Mouse (Mus musculus) urinary bladder, postnatal 10 days (tissue): ENCODE measurements around the gene Kmt2e.
A peak's percentile ranks its signal among the peaks of the same experiment; 100 is the strongest.

Experiments
- DNase-seq: peaks from one replicate; pipeline ENCODE4 v3.0.0; 2022; ENCODE audit warnings: low spot score

Kmt2e gene

GRCm38 (mm10) chr5:23433720-23434597 lies at the start of gene Kmt2e:
Gene Kmt2e, plus strand, starts transcription at chr5:23434441.
- DNase-seq: peak; percentile 73

DNA sequence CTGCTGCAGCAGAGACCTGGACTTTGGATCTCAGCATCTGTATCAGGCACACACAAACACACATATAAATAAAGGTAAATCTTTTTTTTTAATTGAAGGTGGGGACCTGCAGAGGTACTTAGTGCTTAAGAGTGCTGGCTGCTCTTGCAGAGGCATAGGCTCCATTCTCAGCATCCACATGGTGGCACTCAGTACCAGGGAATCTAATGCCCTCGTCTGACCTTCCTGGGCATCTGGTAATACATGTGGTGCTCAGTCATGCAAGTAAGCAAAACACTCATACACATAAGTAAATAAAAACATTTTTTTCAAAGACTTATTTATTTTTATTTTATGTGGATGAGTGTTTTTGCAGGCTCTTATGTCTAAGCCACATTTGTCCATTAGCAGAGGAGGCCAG lies 49.1 kb upstream of the Kmt2e start:
- no peak for DNase-seq

- DNase-seq: no peak
These were observed 48.5 kb upstream of the Kmt2e start for GRCm38 (mm10) chr5:23385763-23386217.

- DNase-seq: no peak
These were observed 47.5 kb upstream of the Kmt2e start for GRCm38 (mm10) chr5:23386562-23387312.

DNA sequence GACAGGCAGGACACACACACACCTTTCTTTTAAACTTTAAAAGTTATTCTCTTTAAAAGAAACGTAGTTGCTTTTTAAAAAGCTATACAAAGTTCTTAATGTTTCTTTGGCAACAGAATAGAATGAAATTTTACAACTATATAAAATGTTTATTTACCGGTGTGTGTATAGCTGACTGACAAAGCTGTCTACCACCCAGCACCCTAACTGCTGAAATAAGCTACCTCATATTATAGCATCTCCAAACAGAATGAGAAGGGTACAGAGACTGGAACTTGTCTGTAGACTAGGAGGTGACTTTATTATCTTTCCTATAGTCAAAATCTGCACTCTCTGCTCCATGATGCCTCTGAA lies 47.0 kb upstream of the Kmt2e start:
- DNase-seq: no peak

GRCm38 (mm10) chr5:23388091-23388490 lies 46.1 kb upstream of the Kmt2e start:
- DNase-seq: no peak

DNA sequence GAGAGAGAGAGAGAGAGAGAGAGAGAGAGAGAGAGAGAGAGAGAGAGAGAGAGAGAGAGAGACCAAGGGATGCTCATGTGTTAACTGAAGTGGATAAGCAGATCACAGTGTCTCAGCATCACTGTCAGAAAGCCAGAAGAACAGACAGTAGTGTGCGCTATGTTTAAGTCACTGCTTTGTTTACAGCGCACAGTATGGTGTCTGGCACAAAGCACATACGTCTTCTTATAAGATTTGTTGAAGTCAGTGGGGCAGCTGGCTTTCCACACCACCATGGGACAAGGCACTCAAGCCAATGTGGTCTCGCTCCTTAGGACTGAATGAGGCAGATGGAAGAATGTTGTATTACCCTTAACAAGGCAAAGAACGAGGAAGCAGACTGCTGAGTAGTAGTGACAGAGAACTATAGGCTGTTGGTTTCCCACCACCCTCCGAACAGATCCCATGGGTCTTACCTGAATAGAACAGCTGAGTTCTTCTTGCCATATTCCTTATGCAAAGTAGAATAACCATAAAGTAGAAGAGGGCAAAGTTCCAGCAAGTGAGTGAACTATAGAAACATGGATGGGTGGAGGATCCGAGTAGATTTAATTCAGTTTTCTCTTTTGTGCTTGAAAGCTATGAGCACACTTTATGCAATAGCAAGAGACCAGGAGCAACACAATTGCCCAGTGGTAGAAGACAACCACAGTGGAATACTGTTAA lies 44.5 kb upstream of the Kmt2e start:
- no peak for DNase-seq

DNA sequence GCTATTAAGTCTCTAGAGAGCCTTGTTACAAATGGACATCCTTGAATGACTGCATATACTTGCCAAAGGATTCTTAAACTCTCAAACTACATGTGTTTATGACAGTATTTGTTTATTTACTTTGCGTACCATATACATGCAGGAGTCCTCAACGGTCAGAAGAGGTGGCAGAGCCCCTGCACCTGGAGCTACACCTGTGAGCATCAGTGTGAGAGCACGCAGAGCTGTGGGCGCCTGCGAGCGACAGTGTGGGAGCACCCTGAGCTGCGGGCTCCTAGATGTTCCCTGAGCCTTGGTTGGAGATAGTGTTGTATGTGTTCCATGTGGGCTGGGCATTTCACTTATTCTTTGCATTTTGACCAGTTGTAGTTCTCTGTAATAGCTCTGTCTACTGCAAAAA lies 42.5 kb upstream of the Kmt2e start:
- DNase-seq: no peak

- no peak for DNase-seq
These were observed 40.4 kb upstream of the Kmt2e start for GRCm38 (mm10) chr5:23393870-23394269.

GRCm38 (mm10) chr5:23394366-23395145 lies 39.7 kb upstream of the Kmt2e start:
- no peak for DNase-seq

DNA sequence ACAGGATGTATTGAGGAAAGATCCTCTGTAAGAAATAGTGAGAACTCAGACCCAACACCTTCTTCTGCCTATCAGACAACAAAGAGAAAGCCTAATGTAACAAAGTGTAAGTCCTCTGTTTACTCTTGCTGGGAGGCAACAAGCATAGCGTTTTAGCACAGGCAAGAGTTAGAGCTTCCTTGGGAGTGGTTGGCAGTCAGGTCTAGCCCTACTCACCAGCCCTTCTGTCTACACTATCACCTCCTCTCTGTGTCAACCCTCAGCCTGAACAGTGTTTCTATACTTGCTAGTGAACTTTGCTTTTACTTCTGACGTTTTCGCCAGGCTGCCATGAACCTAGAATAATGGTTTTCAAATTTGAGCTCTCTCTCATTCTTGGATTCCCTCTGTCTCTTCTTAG lies 38.5 kb upstream of the Kmt2e start:
- no peak for DNase-seq

GRCm38 (mm10) chr5:23396756-23397155 lies 37.5 kb upstream of the Kmt2e start:
- DNase-seq: no peak

DNA sequence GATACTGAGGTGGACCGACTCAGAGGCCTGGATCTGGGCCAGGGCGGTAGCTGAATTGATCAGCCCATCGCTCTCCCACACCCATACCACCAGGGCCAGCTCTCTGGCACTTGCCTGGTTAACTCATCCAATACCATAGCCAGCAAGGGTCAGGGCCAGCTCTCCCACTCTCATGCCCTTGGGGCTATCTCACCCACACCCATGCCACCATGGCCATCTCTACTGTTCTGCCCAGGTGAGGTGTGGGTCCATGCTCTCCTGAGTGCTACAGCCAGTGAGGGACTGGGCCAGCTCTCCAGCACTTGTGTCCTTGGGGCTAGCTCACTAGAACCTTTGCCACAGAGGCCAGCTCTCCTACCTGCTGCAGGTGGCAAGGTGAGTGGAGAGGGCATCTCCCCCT lies 34.1 kb upstream of the Kmt2e start:
- no peak for DNase-seq

GRCm38 (mm10) chr5:23400868-23401267 lies 33.4 kb upstream of the Kmt2e start:
- no peak for DNase-seq

DNA sequence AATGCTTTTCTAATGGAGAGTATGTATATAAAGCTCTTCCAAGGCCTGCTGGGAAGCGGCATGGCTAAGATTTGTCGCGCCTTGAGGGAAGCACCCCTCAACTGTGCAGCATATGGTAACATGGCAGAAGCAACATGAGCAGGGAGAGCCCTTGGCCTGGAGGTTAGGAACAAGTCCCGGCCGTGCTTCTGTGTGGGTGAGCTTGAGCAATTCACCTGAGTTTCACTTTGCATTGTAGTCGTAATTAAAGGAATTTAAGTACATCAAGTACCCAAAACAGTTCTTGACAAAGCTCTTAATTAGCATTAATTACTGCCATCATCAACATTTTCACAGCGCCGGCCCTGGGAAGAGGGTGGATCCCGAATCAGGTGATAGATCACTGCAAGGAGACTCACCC lies 32.9 kb upstream of the Kmt2e start:
- no peak for DNase-seq

DNA sequence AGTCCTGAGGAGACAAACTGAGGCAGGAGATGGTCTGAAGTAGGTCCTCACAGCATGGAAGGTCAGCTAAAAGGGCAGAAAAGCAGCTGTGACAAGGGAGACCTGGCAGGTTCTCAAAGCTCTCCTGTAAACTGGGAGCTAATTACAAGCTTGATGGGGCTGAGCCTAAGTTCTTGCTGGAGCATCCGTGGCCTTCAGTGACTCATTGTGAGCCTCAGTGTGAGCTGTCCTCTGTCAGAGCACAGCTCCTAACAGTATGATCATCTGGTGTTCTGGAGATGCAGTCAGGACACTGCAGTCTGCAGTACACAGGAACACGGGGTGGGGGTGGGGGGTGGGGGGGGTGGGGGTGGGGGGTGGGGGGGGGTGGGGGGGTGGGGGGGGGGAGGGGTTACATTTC lies 32.2 kb upstream of the Kmt2e start:
- no peak for DNase-seq

DNA sequence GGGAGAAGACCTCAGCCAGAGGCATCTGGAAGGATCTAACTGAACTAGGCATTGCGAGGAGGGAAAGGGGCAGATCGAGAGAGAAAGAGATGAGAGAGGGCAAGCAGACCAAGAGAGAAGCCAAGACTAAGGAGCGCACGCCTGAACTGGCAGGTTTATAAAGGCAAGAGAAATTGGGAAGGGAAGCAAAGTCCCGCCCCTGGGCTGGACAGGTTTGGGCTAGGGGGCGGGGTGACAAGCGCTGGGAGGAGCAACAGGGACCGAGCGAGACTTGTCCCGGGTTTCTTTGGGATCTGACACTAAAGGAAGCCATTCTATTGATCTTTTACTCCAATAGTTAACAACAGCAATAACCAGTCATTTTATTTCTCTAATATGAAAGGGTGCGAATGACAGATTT lies 31.1 kb upstream of the Kmt2e start:
- no peak for DNase-seq

DNA sequence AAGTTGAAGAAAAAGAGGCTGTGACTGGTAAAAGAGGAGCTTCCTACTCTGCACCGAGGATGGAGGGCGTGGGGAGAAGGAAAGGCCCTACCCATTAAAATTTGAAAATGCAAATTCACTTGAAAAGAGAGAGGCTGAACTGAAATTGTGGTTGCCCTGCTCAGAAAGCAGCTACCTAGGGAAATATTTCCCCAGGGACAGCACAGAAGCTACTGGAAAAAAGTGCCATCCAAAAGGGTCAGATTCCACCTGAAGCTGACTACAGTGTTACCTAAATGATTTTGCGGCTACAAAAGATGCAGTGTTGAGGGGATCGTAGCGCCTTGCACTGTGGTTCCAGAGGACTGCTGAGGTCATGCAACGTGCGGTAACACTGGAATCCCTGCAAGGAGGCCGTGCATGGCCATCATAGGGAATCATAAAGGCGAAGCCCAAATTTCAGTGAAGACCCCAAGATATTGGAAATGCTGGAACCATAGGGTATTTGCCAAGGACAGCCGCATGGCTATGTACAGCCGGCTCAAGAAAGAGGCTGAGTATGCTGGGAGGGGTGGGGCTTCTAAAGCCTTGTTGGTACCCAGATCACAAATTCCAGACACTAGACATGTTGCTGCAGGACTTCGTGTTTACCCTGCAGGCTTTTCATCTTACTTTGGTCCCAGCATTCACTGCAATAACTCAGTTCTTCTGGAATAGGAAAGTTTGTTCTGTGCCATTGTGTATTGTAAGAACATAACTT lies 28.4 kb upstream of the Kmt2e start:
- no peak for DNase-seq

DNA sequence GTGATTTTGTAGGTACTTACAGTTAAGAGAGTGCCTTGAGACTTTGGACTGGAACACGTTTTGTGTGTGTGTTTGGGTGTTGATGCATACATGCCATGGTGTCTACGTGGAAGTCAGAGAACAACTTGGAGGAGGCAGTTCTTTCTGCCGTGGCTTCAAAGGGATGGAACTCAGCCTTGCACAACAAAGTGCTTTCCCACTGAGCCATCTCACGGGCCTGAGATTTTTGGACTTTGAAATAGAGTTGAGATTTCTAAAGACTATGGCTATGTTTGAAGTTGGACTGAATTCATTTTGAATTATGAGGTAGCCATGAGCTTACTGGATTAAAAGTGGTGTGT lies 27.9 kb upstream of the Kmt2e start:
- DNase-seq: no peak

GRCm38 (mm10) chr5:23408106-23408505 lies 26.1 kb upstream of the Kmt2e start:
- no peak for DNase-seq

GRCm38 (mm10) chr5:23410040-23410717 lies 24.1 kb upstream of the Kmt2e start:
- DNase-seq: no peak
